Mouse (Mus musculus): ENCODE results near the gene Gfi1b. TPM values are rescaled to one million over a fixed set of nuclear protein-coding genes. Genes with fewer than 3 reads are reported as not detected.

Gfi1b gene
- polyA plus RNA-seq, 1 experiment from 2014 or later = 1.1 TPM

DNA sequence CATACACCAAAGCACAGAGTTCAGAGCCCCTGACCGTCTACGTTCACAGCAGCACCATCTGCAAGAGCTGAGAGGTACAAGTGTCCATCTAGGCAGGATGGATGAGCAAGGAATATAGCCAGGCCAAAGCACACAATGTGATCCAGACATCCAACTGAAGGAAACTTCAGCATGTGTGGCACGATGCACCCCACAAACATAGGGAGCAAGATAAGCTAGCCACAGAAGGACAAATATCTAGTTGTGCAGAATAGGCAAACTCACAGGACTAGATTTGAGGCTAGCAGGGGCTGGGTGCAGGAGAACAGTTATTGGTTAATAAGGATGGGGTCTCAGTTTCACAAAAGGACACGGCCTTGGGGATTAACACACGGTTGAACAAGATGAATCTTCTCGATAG lies 2.4 kb downstream of the Gfi1b start:
- ATAC-seq (ENCODE audit: low FRiP score, low read depth) = no peak

DNA sequence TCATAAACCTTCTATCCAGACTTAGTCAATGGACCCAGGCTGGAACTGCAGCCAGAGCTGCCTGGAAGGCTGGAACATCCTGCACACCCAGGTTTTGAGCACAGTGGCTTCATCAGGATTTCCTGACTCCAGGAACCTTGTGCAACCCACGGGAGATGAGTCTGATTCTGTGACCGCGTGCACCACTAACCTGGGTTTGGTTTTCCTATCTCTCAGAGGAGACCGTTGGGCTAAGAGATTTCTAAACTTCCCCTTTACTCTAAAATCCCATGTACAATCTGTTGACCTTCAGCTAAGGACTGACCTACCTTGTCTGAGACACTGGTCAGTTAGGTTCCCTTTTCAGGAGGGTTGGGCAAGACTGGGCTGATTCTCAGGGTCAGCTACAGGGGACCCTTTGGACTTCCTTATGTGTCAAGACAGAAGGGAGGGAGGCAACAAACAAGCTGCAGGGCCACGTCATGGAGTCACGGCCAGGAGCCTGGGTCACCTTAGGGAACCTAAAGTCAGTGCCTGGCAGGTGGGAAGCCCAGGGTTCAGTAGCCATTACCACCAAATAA lies 2.9 kb downstream of the Gfi1b start:
- H3K27me3 ChIP-seq (replicated peaks) = peaks cover 22% of the 10 kb centered on the region
- WGBS = 76% methylated on average over 6 of the region's 6 CpGs
- H3K4me3 ChIP-seq = no peak overlapping the region

More for the DNA sequence above, 2.4 kb downstream of the Gfi1b start:
- WGBS = 89% methylated on average over 6 of the region's 6 CpGs
- Histone ChIP-seq H3K4me2 (replicated peaks) (no peak overlapping the region), H3K36me3 (no peaks in the 10 kb centered on the region), H3K9ac (no peak overlapping the region), H3K9me3 (no peaks in the 10 kb centered on the region), H3K4me3 (no peak overlapping the region), H3K27me3 (replicated peaks) (peaks cover 22% of the 10 kb centered on the region), H3K4me1 (no peaks in the 10 kb centered on the region), H3K27ac (no peak overlapping the region)

DNA sequence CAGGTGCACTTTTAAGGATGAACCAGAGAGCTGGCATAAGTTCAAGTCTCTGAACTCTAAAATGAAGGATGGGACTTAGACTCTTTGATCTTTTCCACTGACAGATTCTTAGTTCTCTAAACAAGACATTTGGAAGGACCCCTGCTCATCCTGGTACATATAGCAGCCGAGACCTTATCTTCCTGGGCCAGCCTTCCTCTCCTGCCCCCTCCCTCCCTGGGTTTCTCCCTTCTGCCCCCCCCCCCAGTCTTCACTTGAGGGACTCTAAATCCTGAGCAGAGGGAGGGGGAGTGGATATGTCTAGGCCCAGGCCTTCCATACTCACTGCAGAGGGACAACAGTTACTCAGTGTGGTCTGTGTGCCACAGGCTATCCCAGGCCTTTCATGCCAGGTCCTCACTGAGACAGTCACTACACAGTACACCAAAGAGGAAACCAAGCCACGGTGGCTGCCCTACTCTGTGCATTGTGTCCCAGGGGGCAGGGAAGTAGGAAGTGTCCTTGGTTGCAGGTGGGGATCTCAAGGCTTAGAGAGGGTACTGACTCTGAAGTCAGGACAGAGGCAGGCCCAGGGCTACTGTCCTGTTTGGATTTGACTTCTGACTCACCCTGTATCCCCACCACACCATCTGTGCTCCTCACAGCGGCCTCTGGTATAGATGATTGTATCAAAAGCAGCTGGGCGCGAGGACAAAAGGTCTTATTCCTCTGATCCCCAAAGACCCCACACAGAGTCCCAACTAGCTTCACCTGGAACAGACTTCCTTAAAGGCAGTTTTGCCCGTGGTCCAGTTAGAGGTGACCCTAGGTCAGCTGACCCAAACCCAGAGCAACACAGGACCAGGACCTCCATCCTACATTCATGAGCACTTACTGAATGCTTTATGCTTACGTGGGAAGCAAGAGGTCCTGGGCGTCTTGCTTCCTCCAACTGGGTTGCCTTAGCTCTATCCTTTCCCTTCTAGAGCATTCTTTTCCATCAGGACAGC lies 4.0 kb downstream of the Gfi1b start:
- Histone ChIP-seq H3K4me2 (replicated peaks) (no peak overlapping the region), H3K27ac (no peak overlapping the region), H3K36me3 (no peaks in the 10 kb centered on the region), H3K4me3 (no peak overlapping the region), H3K9ac (no peak overlapping the region), H3K27me3 (replicated peaks) (peaks cover 22% of the 10 kb centered on the region), H3K9me3 (no peaks in the 10 kb centered on the region), H3K4me1 (no peaks in the 10 kb centered on the region)
- ATAC-seq (ENCODE audit: low FRiP score, low read depth) = no peak
- WGBS = 77% methylated on average over 8 of the region's 8 CpGs

More for the DNA sequence above, 2.9 kb downstream of the Gfi1b start:
- Histone ChIP-seq H3K4me2 (replicated peaks) (no peak overlapping the region), H3K9me3 (no peaks in the 10 kb centered on the region), H3K4me1 (no peaks in the 10 kb centered on the region), H3K27ac (no peak overlapping the region), H3K36me3 (no peaks in the 10 kb centered on the region), H3K9ac (no peak overlapping the region)
- ATAC-seq (ENCODE audit: low FRiP score, low read depth) = no peak

DNA sequence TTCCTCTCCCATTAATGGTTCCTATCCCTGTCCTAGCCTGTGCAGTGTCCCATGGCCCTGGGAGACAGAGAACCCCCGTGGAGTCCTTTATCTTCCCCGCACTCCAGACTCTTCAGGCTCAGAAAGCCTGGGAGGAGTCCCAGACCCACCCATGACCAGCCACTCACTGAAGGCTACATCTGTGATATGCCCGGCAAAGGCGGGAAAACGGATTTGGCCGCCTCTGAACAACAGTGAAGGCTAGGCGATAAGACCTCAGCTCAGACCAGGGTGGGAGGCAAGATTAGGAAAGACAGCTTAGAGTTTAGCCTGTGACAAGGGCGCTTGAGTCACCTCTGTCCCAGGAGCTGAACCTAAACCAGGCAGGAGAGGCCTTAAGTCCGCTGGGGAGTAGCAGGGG lies 4.9 kb downstream of the Gfi1b start:
- 84% methylated on average over 9 of the region's 9 CpGs for WGBS
- no peak for ATAC-seq (ENCODE audit: low FRiP score, low read depth)

DNA sequence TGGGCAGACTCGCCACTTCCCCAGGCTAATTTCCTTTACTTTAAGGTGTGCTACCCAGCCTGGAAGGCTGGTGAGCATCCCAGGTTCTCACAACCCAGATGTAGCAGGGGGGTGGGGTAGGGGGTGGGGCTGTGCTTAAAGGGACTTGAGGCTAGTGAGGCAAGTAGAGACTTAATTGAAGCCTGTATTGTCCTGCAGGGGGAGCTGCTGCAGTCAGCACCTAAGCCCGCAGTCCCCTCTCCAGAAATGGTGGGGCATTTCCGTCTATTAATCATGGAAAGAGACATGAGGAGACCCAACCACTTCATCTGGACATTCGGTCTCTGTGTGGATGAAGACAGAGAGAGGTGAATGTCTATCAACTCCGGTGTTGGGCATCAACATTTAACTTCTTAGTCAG lies 5.4 kb downstream of the Gfi1b start:
- H3K4me3 ChIP-seq = no peak overlapping the region
- H3K9me3 ChIP-seq = no peaks in the 10 kb centered on the region
- peaks cover 8% of the 10 kb centered on the region for H3K27me3 ChIP-seq (replicated peaks)
- no peak overlapping the region for H3K4me2 ChIP-seq (replicated peaks)
- 35% methylated on average over 5 of the region's 5 CpGs for WGBS
- H3K36me3 ChIP-seq = no peaks in the 10 kb centered on the region
- no peaks in the 10 kb centered on the region for H3K4me1 ChIP-seq
- H3K27ac ChIP-seq = no peak overlapping the region
- H3K9ac ChIP-seq = no peak overlapping the region
- ATAC-seq (ENCODE audit: low FRiP score, low read depth) = no peak

More for the DNA sequence above, 4.9 kb downstream of the Gfi1b start:
- peaks cover 13% of the 10 kb centered on the region for H3K27me3 ChIP-seq (replicated peaks)
- H3K4me3 ChIP-seq = no peak overlapping the region
- H3K36me3 ChIP-seq = no peaks in the 10 kb centered on the region
- H3K9ac ChIP-seq = no peak overlapping the region
- H3K9me3 ChIP-seq = no peaks in the 10 kb centered on the region
- H3K27ac ChIP-seq = no peak overlapping the region
- H3K4me1 ChIP-seq = no peaks in the 10 kb centered on the region
- H3K4me2 ChIP-seq (replicated peaks) = no peak overlapping the region

DNA sequence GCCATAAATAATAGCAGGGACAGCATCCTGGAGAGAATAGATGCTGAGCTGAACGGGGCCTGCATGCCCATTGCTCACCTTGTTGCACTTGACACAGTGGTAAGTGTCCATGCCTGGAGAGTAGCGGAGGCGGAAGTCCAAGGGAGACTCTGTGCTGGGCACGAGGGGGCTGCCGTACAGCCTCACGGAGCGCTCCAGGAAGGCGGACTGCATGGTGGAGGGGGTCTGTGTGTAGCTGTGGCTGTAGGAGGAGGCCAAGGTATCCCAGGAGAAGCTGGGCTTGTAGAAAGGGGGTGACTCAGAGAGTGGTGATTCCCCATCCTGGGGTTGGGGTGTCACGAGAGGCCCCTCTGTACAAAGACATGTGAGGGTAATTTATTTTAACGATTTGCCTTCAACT lies 8.2 kb downstream of the Gfi1b start:
- no peak overlapping the region for H3K4me2 ChIP-seq (replicated peaks)
- no peaks in the 10 kb centered on the region for H3K4me1 ChIP-seq
- H3K4me3 ChIP-seq = no peak overlapping the region
- H3K36me3 ChIP-seq = no peaks in the 10 kb centered on the region
- H3K9me3 ChIP-seq = no peaks in the 10 kb centered on the region
- WGBS = 93% methylated on average over 10 of the region's 10 CpGs
- no peak overlapping the region for H3K27ac ChIP-seq
- ATAC-seq (ENCODE audit: low FRiP score, low read depth) = no peak
- H3K27me3 ChIP-seq (replicated peaks) = no peaks in the 10 kb centered on the region
- no peak overlapping the region for H3K9ac ChIP-seq

DNA sequence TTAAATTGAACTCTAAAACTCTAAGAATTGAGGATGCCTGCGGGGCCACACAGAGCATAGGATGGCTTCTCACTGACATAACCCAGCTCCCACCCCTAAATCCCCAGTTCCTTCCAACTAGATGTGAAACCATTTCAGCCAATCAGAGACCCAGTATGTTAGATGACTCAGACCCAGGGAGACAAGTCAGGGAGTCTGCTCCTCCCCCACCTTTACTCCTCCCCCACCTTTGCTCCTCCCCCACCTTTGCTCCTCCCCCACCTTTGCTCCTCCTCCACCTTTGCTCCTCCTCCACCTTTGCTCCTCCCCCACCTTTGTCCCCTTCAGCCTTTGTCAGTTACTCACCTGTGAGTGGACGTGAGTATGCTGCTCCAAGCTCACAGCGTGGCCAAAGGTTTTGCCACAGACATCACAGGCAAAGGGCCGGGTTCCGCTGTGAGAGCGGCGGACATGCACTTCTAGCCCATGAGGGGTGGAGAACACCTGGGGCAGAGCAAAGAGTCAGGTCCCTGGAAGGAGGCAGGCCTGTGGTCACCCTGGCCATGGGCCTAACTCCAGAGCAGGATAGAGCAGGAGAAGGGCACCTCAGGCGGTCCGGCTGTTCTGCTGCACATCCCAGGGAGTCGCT lies 9.2 kb downstream of the Gfi1b start:
- H3K27ac ChIP-seq = no peak overlapping the region
- H3K4me1 ChIP-seq = no peaks in the 10 kb centered on the region
- no peaks in the 10 kb centered on the region for H3K36me3 ChIP-seq
- 66% methylated on average over 10 of the region's 10 CpGs for WGBS
- no peaks in the 10 kb centered on the region for H3K9me3 ChIP-seq
- no peak overlapping the region for H3K9ac ChIP-seq
- H3K27me3 ChIP-seq (replicated peaks) = no peaks in the 10 kb centered on the region
- no peak overlapping the region for H3K4me3 ChIP-seq
- ATAC-seq (ENCODE audit: low FRiP score, low read depth) = no peak
- no peak overlapping the region for H3K4me2 ChIP-seq (replicated peaks)

DNA sequence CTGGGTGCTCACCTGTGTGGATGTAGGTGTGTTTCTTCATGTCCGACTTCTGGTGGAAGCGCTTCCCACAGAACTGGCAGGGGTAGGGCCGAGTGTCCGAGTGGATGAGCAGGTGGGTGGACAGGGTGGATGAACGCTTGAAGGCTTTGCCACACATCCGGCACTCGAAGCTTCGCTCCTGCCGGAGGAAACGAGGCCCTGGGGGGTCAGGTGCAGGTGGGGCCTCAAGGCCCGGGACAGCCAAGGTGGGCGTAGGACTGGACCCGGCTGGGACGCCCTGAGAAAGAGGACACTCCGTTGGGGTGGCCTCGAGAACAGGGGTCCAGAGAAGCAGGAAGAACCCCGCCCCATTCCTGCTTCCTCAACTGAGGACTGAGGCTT lies 10.4 kb downstream of the Gfi1b start:
- Histone ChIP-seq H3K4me1 (no peaks in the 10 kb centered on the region), H3K27me3 (replicated peaks) (no peaks in the 10 kb centered on the region), H3K9ac (no peak overlapping the region), H3K27ac (no peak overlapping the region), H3K36me3 (no peaks in the 10 kb centered on the region), H3K9me3 (no peaks in the 10 kb centered on the region), H3K4me3 (no peak overlapping the region), H3K4me2 (replicated peaks) (no peak overlapping the region)
- WGBS = 89% methylated on average over 17 of the region's 17 CpGs
- ATAC-seq (ENCODE audit: low FRiP score, low read depth) = no peak

DNA sequence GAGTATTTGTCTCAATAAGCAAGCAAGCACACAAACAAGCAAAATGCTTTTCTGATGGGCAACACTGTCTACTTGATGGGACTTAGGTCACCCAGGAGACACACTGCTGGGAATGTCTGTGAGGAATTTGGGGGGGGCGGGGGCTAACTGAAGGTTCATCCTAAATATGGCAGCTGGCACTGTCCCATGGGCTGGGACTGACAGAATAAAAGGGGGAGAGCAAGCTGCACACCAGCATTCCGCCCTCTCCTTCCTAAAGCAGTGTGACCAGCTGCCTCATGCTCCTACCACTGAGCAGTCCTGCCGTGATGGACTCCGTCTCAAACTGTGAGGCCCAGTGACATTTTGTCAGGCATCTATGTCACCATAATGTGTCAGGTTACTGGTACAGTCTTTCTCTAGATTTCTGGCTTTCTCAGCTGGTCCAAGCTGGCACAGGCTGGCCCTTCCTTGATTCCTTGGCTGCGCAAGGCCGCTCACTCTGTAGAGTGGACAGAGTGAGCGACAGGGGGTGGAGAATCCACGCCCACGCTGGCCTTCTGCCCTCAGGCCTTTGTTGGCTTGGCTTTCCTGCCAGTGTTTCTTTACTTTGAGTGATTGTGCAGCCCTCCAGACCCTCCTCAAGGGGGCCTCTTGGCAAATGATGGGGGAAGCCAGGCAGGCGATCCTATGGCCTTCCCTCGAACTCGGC lies 10.9 kb downstream of the Gfi1b start:
- H3K27ac ChIP-seq = no peak overlapping the region
- H3K27me3 ChIP-seq (replicated peaks) = no peaks in the 10 kb centered on the region
- H3K9me3 ChIP-seq = no peaks in the 10 kb centered on the region
- H3K9ac ChIP-seq = no peak overlapping the region
- no peak for ATAC-seq (ENCODE audit: low FRiP score, low read depth)
- H3K36me3 ChIP-seq = no peaks in the 10 kb centered on the region
- H3K4me2 ChIP-seq (replicated peaks) = no peak overlapping the region
- no peaks in the 10 kb centered on the region for H3K4me1 ChIP-seq
- H3K4me3 ChIP-seq = no peak overlapping the region
- WGBS = 66% methylated on average over 12 of the region's 12 CpGs

DNA sequence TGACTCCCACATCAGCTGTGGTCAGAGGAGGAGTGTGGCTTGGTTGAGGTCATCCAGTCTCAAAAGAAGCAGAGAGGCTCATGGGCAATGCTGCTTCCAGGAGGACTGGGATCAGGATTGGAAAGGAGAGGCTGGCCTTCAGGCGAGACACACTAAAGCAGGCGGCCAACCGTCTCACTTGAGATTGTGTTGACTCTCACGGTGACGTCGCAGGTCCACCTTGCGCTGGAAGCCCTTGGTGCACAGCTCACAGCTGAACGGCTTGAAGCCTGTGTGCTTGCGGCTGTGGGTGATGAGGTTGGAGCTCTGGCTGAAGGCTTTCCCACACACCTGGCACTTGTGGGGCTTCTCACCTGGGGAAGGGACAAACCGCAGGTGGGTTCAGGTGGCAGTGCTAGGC lies 11.9 kb downstream of the Gfi1b start:
- Histone ChIP-seq H3K27ac (no peak overlapping the region), H3K4me1 (no peaks in the 10 kb centered on the region), H3K9me3 (no peaks in the 10 kb centered on the region), H3K27me3 (replicated peaks) (no peaks in the 10 kb centered on the region), H3K9ac (no peak overlapping the region), H3K4me2 (replicated peaks) (no peak overlapping the region), H3K36me3 (no peaks in the 10 kb centered on the region), H3K4me3 (no peak overlapping the region)
- ATAC-seq (ENCODE audit: low FRiP score, low read depth) = no peak
- WGBS = 86% methylated on average over 10 of the region's 10 CpGs

DNA sequence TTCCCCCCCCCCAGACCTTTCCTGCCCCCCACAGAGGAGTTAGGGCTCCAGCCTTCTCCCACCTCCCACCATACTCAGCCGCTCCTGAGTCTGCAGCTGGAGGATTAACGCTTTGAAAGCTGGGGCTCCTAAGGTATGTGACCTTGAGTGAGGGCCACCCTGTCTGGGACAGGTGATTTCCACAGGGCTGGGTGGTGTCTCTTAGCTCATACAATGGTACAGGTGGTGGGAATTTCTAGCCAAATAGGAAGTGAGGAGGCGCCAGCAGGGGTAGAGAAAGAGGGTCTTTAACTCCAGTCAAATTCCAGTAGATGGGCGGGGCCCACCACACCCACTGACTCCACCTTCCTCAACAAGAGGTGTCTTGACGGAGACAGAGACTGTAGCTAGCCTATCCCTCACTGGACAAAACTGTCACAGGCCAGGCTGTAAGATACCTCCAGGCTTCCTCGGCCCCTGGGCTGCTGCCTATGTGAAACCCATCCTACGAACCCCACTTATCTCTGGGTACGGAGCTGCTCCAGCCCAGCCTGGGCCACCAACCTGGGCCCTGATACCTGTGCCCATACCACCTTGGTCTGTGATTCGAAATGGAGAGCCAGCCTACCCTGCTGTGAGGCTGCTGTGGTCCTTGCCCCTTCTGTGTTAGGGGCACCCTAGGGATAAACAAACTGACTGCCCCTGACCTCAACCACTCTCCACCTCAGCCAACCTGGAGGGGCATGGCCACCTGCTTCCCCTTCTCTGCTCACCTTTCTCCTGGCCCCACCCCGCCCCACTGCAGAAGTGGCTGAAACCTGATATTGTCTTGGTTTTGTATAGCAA lies 14.2 kb downstream of the Gfi1b start:
- no peaks in the 10 kb centered on the region for H3K27me3 ChIP-seq (replicated peaks)
- 40% methylated on average over 10 of the region's 10 CpGs for WGBS
- H3K4me3 ChIP-seq = no peak overlapping the region
- no peak overlapping the region for H3K4me2 ChIP-seq (replicated peaks)
- no peak overlapping the region for H3K27ac ChIP-seq
- no peak for ATAC-seq (ENCODE audit: low FRiP score, low read depth)
- H3K9ac ChIP-seq = no peak overlapping the region
- no peaks in the 10 kb centered on the region for H3K4me1 ChIP-seq
- no peaks in the 10 kb centered on the region for H3K36me3 ChIP-seq
- H3K9me3 ChIP-seq = no peaks in the 10 kb centered on the region
